Mouse (Mus musculus): ENCODE measurements at regions not wholly inside any gene's neighbourhood (a gene's known extent, or its start where the extent isn't known, plus 50 kb on each side); places are given as distances from the start of the nearest gene placed in this dataset.
"Not testable (repeated sequence)": the region's sequence is repeated elsewhere in the genome, so short reads cannot be mapped to it uniquely, and the experiment has no call there.

GRCm38 (mm10) chr2:78279382-78280056 lies 333.3 kb upstream of the Cwc22 start:
- DNase-seq (ENCODE audit: low spot score), result no peak

- DNase-seq (ENCODE audit: low spot score), result no peak
These were observed 332.5 kb upstream of the Cwc22 start for GRCm38 (mm10) chr2:78278630-78279029.

GRCm38 (mm10) chr2:78277699-78278098 lies 331.5 kb upstream of the Cwc22 start:
- no peak for DNase-seq (ENCODE audit: low spot score)

DNA sequence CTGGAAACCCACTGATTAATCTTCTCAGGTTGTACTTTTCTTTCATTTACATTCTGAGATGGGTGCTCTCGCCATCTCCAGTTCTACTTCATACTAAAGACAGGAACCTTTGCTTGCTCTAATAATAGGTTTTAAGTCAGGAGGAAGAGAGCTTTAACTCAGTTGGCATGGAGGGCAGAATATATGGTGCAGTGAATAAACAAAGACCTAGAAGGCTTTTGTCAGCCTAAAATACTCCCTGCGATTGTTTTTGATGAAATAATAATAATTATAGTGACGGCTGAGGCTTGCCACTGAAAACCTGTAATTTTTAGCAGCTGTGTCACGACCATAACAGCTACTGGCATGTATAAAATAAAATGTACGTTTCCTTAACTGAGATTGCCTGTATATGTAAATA lies 327.9 kb upstream of the Cwc22 start:
- no peak for DNase-seq (ENCODE audit: low spot score)

DNA sequence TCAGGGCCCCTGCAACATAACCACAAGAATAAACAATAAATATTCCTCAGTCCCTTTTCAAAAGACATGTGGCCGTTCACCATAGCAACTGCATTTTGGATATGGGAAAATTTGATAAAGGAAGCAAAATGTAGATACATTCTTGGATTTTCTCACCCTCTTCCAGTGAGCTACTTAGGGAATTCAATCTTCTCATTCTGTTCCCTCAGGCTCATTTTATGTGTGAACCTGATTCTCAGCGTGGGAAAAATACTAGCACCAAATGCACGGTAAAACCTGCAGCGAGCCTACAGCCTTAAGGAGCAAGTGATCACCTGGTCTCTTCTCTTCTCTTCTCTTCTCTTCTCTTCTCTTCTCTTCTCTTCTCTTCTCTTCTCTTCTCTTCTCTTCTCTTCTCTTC lies 322.5 kb upstream of the Cwc22 start:
- DNase-seq (ENCODE audit: low spot score), result no peak

DNA sequence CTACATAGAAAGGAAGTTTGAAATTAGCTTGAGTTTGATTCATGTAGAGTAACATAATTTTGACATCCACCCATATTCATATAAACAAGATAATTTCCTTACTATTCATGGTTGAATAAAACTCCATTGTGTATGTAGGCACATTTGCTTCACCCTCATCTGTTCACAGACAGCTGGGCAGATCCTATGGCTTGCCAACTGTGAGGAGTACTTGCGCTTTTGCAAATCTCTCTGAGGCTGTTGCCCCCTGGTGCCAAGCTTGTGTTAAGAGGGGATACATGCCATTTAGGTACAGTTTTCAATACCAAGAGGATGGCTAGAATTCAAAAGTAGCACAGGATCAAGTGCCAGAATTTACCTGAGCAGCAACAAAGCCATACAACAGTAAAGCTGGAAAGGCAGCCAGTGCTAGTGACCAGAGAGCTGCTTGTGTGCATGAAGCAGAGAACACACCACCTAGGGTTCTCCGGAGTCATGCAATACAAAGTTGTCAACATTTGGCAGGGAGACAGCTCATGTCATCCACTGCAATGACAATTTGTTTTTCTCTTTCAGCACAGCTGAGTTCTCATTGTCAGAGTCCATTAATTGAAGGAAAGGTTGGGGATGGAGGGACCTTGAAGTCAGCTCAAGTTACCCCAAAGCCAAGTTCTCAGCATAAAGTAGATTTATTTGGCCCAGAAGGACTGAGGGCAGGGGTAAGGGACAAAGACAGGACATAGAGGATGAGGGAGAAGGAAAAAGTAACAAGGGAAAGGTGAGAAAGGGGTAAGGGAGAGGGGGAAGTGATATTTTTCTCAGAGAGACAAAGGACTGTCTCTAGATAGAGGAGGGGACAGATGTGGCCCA lies 321.6 kb upstream of the Cwc22 start:
- no peak for DNase-seq (ENCODE audit: low spot score)

- DNase-seq (ENCODE audit: low spot score), result no peak
These were observed 307.5 kb upstream of the Cwc22 start for GRCm38 (mm10) chr2:78253601-78254097.

DNA sequence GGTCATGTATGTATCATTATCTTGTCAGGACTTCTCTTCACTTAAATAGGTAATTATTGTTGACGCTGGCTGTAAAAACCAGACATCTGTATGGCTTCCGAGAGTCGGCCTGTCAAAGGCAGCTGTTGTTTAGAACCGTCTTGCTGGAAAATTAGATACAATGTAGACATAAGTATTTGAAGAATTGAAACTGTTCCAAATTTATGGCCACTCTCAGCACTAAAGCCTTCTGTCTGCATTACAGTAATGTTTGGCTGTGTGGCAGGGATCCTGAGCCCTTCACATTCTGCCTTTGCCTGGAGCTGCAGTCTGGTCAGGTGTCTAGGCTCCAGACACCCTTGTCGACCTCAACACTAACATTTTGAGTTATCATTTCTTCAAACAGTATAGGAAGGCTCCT lies 300.2 kb upstream of the Cwc22 start:
- no peak for DNase-seq (ENCODE audit: low spot score)

DNA sequence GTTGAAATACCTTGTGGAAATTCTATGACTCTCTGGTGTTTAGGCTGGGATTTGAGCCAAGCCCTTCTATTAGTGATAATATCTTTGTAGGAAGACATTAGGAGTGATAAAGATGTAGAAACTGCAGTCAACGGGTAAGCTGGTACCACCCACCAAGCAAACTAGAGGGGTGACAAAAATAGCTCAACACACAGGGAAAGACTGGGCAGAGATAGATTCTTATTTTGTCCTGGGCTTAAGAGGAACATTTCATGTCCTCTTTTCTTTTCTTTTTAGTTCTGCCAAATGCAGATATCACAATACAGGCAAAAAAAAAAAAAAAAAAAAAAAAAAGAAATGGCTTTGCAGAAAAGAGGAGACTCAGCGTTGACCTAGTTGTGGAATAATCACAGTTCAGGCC lies 294.1 kb upstream of the Cwc22 start:
- DNase-seq (ENCODE audit: low spot score), result no peak

DNA sequence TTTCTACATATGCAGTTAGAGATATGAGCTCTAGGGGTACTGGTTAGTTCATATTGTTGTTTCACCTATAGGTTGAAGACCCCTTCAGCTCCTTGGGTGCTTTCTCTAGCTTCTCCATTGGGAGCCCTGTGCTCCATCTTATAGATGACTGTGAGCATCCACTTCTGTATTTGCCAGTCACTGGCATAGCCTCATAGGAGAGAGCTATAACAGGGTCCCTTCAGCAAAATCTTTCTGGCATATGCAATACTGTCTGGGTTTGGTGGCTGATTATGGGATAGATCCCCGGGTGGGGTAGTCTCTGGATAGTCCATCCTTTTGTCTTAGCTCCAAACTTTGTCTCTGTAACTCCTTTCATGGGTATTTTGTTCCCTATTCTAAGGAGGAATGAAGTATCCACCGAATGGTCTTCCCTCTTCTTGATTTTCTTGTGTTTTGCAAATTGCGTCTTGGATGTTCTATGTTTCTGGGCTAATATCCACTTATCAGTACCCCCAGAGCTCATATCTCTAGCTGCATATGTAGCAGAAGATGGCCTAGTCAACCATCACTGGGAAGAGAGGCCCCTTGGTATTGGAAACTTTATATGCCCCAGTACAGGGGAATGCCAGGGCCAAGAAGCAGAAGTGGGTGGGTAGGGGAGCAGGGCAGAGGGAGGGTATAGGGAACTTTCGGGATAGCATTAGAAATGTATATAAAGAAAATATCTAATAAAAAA lies 279.4 kb upstream of the Cwc22 start:
- not testable (repeated sequence) for DNase-seq (ENCODE audit: low spot score)

- no peak for DNase-seq (ENCODE audit: low spot score)
These were observed 268.3 kb upstream of the Cwc22 start for GRCm38 (mm10) chr2:78214469-78214868.

DNA sequence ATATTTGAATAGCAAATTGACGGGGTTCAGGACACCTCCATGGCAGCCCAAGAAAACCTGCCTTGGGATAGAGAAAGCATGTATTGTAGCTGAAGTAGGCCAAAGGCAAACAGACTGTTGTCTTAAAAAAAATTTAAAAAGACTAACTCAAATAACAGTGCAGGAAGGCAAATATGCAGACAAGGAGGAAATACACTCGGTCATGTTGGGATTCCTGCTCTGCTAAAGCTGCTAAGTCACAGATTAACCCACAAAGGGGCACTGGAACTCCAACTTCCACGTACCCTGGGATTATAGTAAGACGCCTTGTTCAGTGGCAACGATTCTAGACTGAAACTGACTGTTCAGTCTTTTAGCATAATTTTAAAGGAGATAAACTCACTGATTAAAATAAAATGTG lies 258.9 kb upstream of the Cwc22 start:
- DNase-seq (ENCODE audit: low spot score), result no peak

- DNase-seq (ENCODE audit: low spot score), result no peak
These were observed 249.8 kb upstream of the Cwc22 start for GRCm38 (mm10) chr2:78196006-78196405.

- no peak for DNase-seq (ENCODE audit: low spot score)
These were observed 243.4 kb upstream of the Cwc22 start for GRCm38 (mm10) chr2:78189620-78190019.

DNA sequence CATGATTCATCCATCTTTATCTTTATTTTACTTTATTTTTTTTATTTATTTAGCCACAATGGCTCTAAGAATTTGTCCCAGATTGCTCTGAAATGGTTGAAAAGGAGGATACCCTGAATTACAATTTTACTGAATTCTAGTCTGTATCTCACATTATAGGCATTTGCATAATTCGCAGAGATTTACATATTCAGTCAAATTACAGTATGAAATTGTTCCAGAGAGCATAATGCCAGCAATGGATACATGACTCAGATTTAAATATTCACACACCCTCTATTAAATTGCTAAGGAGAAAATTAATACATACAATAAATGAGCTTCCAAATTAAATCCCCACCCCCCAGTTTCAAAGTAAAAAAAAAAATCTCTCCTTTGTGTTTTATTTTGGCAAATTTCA lies 238.8 kb upstream of the Cwc22 start:
- DNase-seq (ENCODE audit: low spot score), result no peak

DNA sequence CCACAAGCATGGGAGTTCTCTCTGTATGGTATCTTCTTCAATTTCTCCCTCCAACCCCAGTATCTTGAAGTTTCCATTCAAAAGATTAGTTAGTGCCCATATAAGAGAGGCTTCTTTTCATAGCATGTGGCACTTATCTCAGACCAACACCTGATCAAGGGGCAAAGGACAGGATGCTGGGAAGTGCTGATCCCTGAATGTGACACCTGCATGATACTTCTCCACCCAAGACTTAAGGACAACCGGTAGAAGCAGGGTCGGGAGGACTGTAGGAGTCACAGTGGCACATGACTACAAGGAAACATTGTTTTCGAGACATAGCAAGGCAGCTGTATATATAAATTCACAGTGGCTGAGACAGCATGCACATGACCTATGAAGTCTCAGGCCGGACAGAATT lies 227.6 kb upstream of the Cwc22 start:
- no peak for DNase-seq (ENCODE audit: low spot score)

DNA sequence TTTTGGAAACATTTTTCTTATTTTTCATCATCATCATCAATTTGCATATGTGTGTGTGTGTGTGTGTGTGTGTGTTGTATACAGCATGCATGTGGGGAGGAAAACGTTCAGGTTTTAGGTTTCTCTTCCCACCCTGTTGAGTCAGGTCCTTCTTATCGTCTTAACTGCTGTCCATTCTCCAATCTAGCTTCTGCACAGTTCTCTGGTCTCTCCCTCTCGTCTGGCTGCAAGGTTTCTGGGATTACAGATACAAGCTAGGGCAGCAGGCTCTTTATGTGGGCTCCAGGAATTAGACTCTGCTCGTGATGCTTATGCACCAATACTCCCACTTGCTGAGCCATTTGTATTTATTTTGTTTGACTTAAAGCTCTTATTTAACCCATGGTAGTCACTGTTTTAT lies 226.6 kb upstream of the Cwc22 start:
- DNase-seq (ENCODE audit: low spot score), result no peak

- no peak for DNase-seq (ENCODE audit: low spot score)
These were observed 224.1 kb upstream of the Cwc22 start for GRCm38 (mm10) chr2:78170162-78170747.

GRCm38 (mm10) chr2:78165429-78165828 lies 219.3 kb upstream of the Cwc22 start:
- no peak for DNase-seq (ENCODE audit: low spot score)

DNA sequence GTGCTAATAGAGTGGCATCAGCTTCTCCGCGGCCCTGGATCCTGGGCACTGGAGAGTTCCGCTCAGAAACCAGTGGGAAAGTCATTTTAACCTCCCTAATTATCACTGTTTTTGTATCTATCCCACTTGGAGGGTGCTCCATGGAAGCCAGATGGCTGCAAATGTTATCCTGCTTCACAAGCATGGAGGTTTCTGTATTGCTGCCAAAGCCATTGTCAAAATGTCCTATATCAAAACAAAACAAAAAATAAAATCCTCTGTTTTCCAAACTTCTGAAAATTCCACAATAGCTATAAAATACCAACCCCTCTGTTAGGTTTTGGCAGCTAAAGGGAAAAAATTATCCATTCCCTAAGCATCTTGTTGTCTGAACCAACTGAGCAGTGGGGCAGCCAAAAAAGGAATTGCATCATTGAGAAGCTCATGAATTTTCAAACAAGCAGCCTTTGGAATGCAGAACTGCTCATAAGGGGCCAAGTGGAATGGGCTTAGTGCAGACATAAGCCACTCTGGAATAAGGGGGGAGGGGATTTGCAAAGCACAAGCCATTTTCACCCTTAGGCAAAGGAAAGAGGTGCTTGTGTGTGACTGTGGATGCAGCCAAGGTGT lies 213.8 kb upstream of the Cwc22 start:
- no peak for DNase-seq (ENCODE audit: low spot score)

GRCm38 (mm10) chr2:78110335-78110734 lies 164.2 kb upstream of the Cwc22 start:
- no peak for DNase-seq (ENCODE audit: low spot score)

GRCm38 (mm10) chr2:78095536-78095935 lies 149.4 kb upstream of the Cwc22 start:
- DNase-seq (ENCODE audit: low spot score), result no peak

All from adipocyte (in vitro differentiated cells).